Mouse (Mus musculus): ENCODE data around the gene Olfr609. TPM values are rescaled to one million over a fixed set of nuclear protein-coding genes. Genes with fewer than 3 reads are reported as not detected.

Gene Olfr609
- polyA plus RNA-seq, 1 experiment from 2014 or later = not detected

DNA sequence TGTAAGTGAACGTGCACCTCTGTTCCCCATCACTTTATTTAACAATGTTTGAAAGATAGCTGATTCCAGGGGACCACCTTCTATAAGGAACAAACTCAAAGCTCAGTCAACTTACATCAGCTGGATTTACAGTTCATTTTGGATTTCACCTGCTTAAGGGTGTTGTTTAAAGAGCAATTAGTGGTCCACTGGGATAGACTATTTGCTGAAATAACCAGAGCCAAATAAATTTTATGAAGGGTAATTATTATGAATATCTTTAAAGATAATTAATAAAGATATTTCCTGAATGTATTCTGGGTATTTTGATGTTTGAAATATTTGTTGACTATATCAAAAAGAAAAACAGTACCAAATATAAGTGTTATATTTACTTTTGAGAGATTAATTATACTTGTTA lies 52.5 kb downstream of the Olfr609 start, which contains the start of gene Olfr605:
Gene Olfr605 (minus strand): TSS at position 101 of the 400 bp plus-strand sequence.
- no peak for TF ChIP-seq CTCF (IDR thresholded peaks at IDR 0.05; ENCODE audit: low read depth)
- Histone ChIP-seq H3K4me1 (ENCODE audit: insufficient read depth) (no peaks in the 10 kb centered on the region), H3K36me3 (ENCODE audit: insufficient read depth) (no peaks in the 10 kb centered on the region), H3K9ac (no peak within 1 kb of the TSS), H3K27ac (ENCODE audit: low read depth) (no peak within 1 kb of the TSS), H3K4me2 (no peak within 1 kb of the TSS), H3K4me3 (ENCODE audit: low read depth, low read length) (no peak within 1 kb of the TSS), H3K27me3 (ENCODE audit: insufficient read depth, low read length) (no peaks in the 10 kb centered on the region), H3K9me3 (ENCODE audit: low read depth, low read length) (no peaks in the 10 kb centered on the region)
- WGBS = 84% methylated on average over 1 of the region's 1 CpGs
- DNase-seq (no peak), ATAC-seq (ENCODE audit: insufficient read depth) (no peak)

Other genes starting within 250 kb of the Olfr609 start
- gene Usp17ld, start 245.6 kb downstream of the Olfr609 start, polyA plus RNA-seq (2014; fragmentation: Nextera tagmentation; extraction: Ambion mirVana) = not detected in 2 replicates
- not detected in 2 replicates for gene Olfr596, start 192.4 kb downstream of the Olfr609 start, polyA plus RNA-seq (2014; fragmentation: Nextera tagmentation; extraction: Ambion mirVana)
- gene Olfr597, start 181.7 kb downstream of the Olfr609 start, polyA plus RNA-seq (2014; fragmentation: Nextera tagmentation; extraction: Ambion mirVana) = not detected in 2 replicates
- not detected in 2 replicates for gene Olfr598, start 174.5 kb downstream of the Olfr609 start, polyA plus RNA-seq (2014; fragmentation: Nextera tagmentation; extraction: Ambion mirVana)
- gene Olfr599, start 162.1 kb downstream of the Olfr609 start, polyA plus RNA-seq (2014; fragmentation: Nextera tagmentation; extraction: Ambion mirVana) = not detected in 2 replicates
- not detected in 2 replicates for gene Olfr600, start 148.4 kb downstream of the Olfr609 start, polyA plus RNA-seq (2014; fragmentation: Nextera tagmentation; extraction: Ambion mirVana)
- not detected in 2 replicates for gene Olfr601, start 135.4 kb downstream of the Olfr609 start, polyA plus RNA-seq (2014; fragmentation: Nextera tagmentation; extraction: Ambion mirVana)
- gene Olfr603, start 111.9 kb downstream of the Olfr609 start, polyA plus RNA-seq (2014; fragmentation: Nextera tagmentation; extraction: Ambion mirVana) = not detected in 2 replicates
- not detected in 2 replicates for gene Usp17lc, start 83.0 kb downstream of the Olfr609 start, polyA plus RNA-seq (2014; fragmentation: Nextera tagmentation; extraction: Ambion mirVana)
- gene Olfr605, start 52.6 kb downstream of the Olfr609 start, polyA plus RNA-seq (2014; fragmentation: Nextera tagmentation; extraction: Ambion mirVana) = not detected in 2 replicates
- gene Olfr606, start 49.0 kb downstream of the Olfr609 start, polyA plus RNA-seq (2014; fragmentation: Nextera tagmentation; extraction: Ambion mirVana) = not detected in 2 replicates
- not detected in 2 replicates for gene Olfr607, start 33.9 kb downstream of the Olfr609 start, polyA plus RNA-seq (2014; fragmentation: Nextera tagmentation; extraction: Ambion mirVana)
- gene Olfr608, start 28.2 kb downstream of the Olfr609 start, polyA plus RNA-seq (2014; fragmentation: Nextera tagmentation; extraction: Ambion mirVana) = not detected in 2 replicates
- not detected in 2 replicates for gene Olfr610, start 14.1 kb upstream of the Olfr609 start, polyA plus RNA-seq (2014; fragmentation: Nextera tagmentation; extraction: Ambion mirVana)
- not detected in 2 replicates for gene Olfr611, start 22.8 kb upstream of the Olfr609 start, polyA plus RNA-seq (2014; fragmentation: Nextera tagmentation; extraction: Ambion mirVana)
- not detected in 2 replicates for gene Olfr612, start 44.7 kb upstream of the Olfr609 start, polyA plus RNA-seq (2014; fragmentation: Nextera tagmentation; extraction: Ambion mirVana)
- not detected in 2 replicates for gene Olfr613, start 50.0 kb upstream of the Olfr609 start, polyA plus RNA-seq (2014; fragmentation: Nextera tagmentation; extraction: Ambion mirVana)
- gene Olfr615, start 58.0 kb upstream of the Olfr609 start, polyA plus RNA-seq (2014; fragmentation: Nextera tagmentation; extraction: Ambion mirVana) = not detected in 2 replicates
- not detected in 2 replicates for gene Olfr616, start 71.1 kb upstream of the Olfr609 start, polyA plus RNA-seq (2014; fragmentation: Nextera tagmentation; extraction: Ambion mirVana)
- gene Olfr617, start 75.0 kb upstream of the Olfr609 start, polyA plus RNA-seq (2014; fragmentation: Nextera tagmentation; extraction: Ambion mirVana) = not detected in 2 replicates
- gene Olfr618, start 92.0 kb upstream of the Olfr609 start, polyA plus RNA-seq (2014; fragmentation: Nextera tagmentation; extraction: Ambion mirVana) = not detected in 2 replicates
- not detected in 2 replicates for gene Olfr619, start 102.5 kb upstream of the Olfr609 start, polyA plus RNA-seq (2014; fragmentation: Nextera tagmentation; extraction: Ambion mirVana)
- not detected in 2 replicates for gene Olfr620, start 114.5 kb upstream of the Olfr609 start, polyA plus RNA-seq (2014; fragmentation: Nextera tagmentation; extraction: Ambion mirVana)
- gene Olfr622, start 144.6 kb upstream of the Olfr609 start, polyA plus RNA-seq (2014; fragmentation: Nextera tagmentation; extraction: Ambion mirVana) = not detected in 2 replicates
- not detected in 2 replicates for gene Olfr623, start 165.6 kb upstream of the Olfr609 start, polyA plus RNA-seq (2014; fragmentation: Nextera tagmentation; extraction: Ambion mirVana)
- 0.03 TPM in 1 of 2 replicates, not detected in the other for gene Olfr624, start 173.1 kb upstream of the Olfr609 start, polyA plus RNA-seq (2014; fragmentation: Nextera tagmentation; extraction: Ambion mirVana)
- not detected in 2 replicates for gene Olfr625-ps1, start 184.7 kb upstream of the Olfr609 start, polyA plus RNA-seq (2014; fragmentation: Nextera tagmentation; extraction: Ambion mirVana)
- not detected in 2 replicates for gene Olfr243, start 216.6 kb upstream of the Olfr609 start, polyA plus RNA-seq (2014; fragmentation: Nextera tagmentation; extraction: Ambion mirVana)
- gene Olfr628, start 232.3 kb upstream of the Olfr609 start, polyA plus RNA-seq (2014; fragmentation: Nextera tagmentation; extraction: Ambion mirVana) = not detected in 2 replicates
- gene Olfr629, start 246.9 kb upstream of the Olfr609 start, polyA plus RNA-seq (2014; fragmentation: Nextera tagmentation; extraction: Ambion mirVana) = not detected in 2 replicates

Measured in lung, embryonic 14.5 days (tissue).